Mouse (Mus musculus): ENCODE measurements around the gene Zfp72. TPM values are rescaled to one million over a fixed set of nuclear protein-coding genes. Genes with fewer than 3 reads are reported as not detected.

Gene Zfp72
- total and polyA plus RNA-seq, 2 experiments from 2014 or later = 1.1 to 2.8 TPM

- Histone ChIP-seq H3K4me3 (ENCODE audit: low read depth, low read length) (no peak overlapping the region), H3K4me1 (ENCODE audit: control insufficient read depth, insufficient read depth) (no peaks in the 10 kb centered on the region), H3K36me3 (replicated peaks; ENCODE audit: control insufficient read depth, insufficient read depth, low read length) (peaks cover 75% of the 10 kb centered on the region), H3K9ac (replicated peaks; ENCODE audit: low read depth, low read length) (no peak overlapping the region), H3K27ac (ENCODE audit: low read depth) (no peak overlapping the region), H3K9me3 (replicated peaks; ENCODE audit: control insufficient read depth, low read length) (no peaks in the 10 kb centered on the region), H3K27me3 (ENCODE audit: control insufficient read depth, insufficient read depth, low read length) (no peaks in the 10 kb centered on the region), H3K4me2 (ENCODE audit: low read depth, low read length) (no peak overlapping the region)
- TF ChIP-seq EP300 (IDR thresholded peaks at IDR 0.05; ENCODE audit: low read depth) (no peak), CTCF (IDR thresholded peaks at IDR 0.05; ENCODE audit: low read depth) (no peak)
- WGBS = 93% methylated on average over 13 of the region's 13 CpGs
- ATAC-seq (ENCODE audit: insufficient read depth, low read depth) = no peak
- DNase-seq (ENCODE audit: low spot score) = no peak
Observed at GRCm38 (mm10) chr13:74356491-74356890, 34.1 kb downstream of the Zfp72 start.

- H3K27me3 ChIP-seq (ENCODE audit: control insufficient read depth, insufficient read depth, low read length) = no peaks in the 10 kb centered on the region
- peak overlapping the region; percentile 89 for H3K4me3 ChIP-seq (ENCODE audit: low read depth, low read length)
- peak overlapping the region; percentile 99 for H3K27ac ChIP-seq (ENCODE audit: low read depth)
- 1% methylated on average over 15 of the region's 15 CpGs for WGBS
- ATAC-seq (ENCODE audit: insufficient read depth, low read depth) (peak; percentile 22; the same call in 1 of the 2 replicates), DNase-seq (ENCODE audit: low spot score) (no peak)
- TF ChIP-seq CTCF (IDR thresholded peaks at IDR 0.05; ENCODE audit: low read depth) (no peak), EP300 (IDR thresholded peaks at IDR 0.05; ENCODE audit: low read depth) (no peak)
- peaks cover 20% of the 10 kb centered on the region; the same call in 1 of the 2 replicates for H3K36me3 ChIP-seq (replicated peaks; ENCODE audit: control insufficient read depth, insufficient read depth, low read length)
- peaks cover 13% of the 10 kb centered on the region for H3K4me1 ChIP-seq (ENCODE audit: control insufficient read depth, insufficient read depth)
- H3K9ac ChIP-seq (replicated peaks; ENCODE audit: low read depth, low read length) = peak overlapping the region; percentile 93
- H3K9me3 ChIP-seq (replicated peaks; ENCODE audit: control insufficient read depth, low read length) = no peaks in the 10 kb centered on the region
- peak overlapping the region; percentile 83 for H3K4me2 ChIP-seq (ENCODE audit: low read depth, low read length)
Observed at GRCm38 (mm10) chr13:74350435-74350906, 40.2 kb downstream of the Zfp72 start.

DNA sequence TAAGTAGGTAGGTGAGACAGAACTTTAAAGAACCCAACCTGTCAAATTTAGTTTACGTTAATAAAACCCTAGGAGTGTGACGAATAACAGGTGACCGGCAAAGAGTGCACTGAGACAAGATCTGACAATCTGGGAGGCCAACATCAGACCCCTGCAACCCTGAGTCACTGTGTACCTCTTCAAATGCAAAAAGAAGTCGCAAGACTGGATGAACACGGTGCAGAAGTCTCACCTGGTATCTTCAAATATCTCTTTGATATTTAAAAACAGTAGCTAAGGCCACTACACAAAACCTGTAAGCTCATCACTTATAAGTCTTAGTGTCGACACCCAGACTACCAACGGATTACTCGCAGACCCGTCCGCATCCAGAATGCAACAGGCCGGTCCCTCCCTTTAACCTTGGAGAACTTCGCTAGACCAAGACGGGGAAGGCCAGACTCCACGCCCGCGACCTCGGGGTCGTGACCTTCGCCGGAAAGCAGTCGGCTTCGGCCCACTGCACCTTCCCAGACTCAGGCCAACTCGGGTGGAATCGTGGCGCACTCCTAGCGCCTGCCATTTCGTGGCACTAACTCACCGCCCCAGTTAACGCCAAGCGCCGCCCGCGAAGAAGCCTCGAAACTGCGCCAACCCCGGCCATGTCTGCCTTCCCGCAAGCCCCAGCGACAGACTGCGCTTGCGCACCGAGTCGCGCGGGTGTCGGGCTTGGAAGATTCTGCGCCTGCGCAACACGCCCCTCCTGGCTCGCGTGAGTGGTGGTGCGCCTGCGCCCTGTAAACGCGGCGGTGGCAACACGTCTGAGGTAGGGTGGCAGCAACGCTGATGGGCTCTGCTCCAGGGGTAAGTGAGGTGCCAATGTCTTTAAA lies 40.8 kb downstream of the Zfp72 start, which contains the start of the genes Sdha and Ccdc127:
Sdha (minus strand) TSS at position 715 of the 869 bp plus-strand sequence.
Ccdc127 (plus strand) TSS at position 744 of the 869 bp plus-strand sequence.
- TF ChIP-seq CTCF (IDR thresholded peaks at IDR 0.05; ENCODE audit: low read depth) (peak; percentile 17; the same call in 1 of the 2 replicates), EP300 (IDR thresholded peaks at IDR 0.05; ENCODE audit: low read depth) (no peak)
- Histone ChIP-seq H3K9ac (replicated peaks; ENCODE audit: low read depth, low read length) (peak within 1 kb of the TSS; percentile 93), H3K27ac (ENCODE audit: low read depth) (peak within 1 kb of the TSS; percentile 99), H3K4me3 (ENCODE audit: low read depth, low read length) (peak within 1 kb of the TSS; percentile 89), H3K4me1 (ENCODE audit: control insufficient read depth, insufficient read depth) (peaks cover 13% of the 10 kb centered on the region), H3K27me3 (ENCODE audit: control insufficient read depth, insufficient read depth, low read length) (no peaks in the 10 kb centered on the region), H3K9me3 (replicated peaks; ENCODE audit: control insufficient read depth, low read length) (no peaks in the 10 kb centered on the region), H3K4me2 (ENCODE audit: low read depth, low read length) (peak within 1 kb of the TSS; percentile 83), H3K36me3 (replicated peaks; ENCODE audit: control insufficient read depth, insufficient read depth, low read length) (peaks cover 19% of the 10 kb centered on the region; the same call in 1 of the 2 replicates)
- DNase-seq (ENCODE audit: low spot score) (peak; percentile 94), ATAC-seq (ENCODE audit: insufficient read depth, low read depth) (peak; percentile 98)
- under 1% methylated on average over 57 of the region's 57 CpGs for WGBS

DNA sequence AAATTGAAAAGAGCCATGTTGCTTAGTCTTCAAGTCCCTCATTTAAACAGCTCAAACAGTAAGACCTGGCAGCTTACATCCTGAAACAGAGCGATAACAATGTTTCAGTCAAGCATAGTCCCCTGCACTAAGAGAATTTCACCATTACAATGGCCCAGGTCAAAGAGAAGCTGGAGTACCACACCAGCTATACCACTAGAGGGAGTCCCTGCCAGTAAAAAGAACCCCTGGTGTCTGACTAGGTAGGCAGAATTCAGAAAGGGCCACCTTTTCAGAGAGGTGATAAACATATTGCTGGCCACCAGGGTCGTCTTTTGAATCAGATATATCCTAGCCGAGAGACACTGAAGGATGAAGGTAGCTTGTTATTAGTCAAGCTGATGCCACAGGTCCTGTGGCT lies 49.6 kb downstream of the Zfp72 start:
- no peak overlapping the region for H3K4me2 ChIP-seq (ENCODE audit: low read depth, low read length)
- H3K4me1 ChIP-seq (ENCODE audit: control insufficient read depth, insufficient read depth) = no peaks in the 10 kb centered on the region
- H3K9me3 ChIP-seq (replicated peaks; ENCODE audit: control insufficient read depth, low read length) = no peaks in the 10 kb centered on the region
- peaks cover 76% of the 10 kb centered on the region for H3K36me3 ChIP-seq (replicated peaks; ENCODE audit: control insufficient read depth, insufficient read depth, low read length)
- TF ChIP-seq CTCF (IDR thresholded peaks at IDR 0.05; ENCODE audit: low read depth) (peak; percentile 72), EP300 (IDR thresholded peaks at IDR 0.05; ENCODE audit: low read depth) (no peak)
- no peaks in the 10 kb centered on the region for H3K27me3 ChIP-seq (ENCODE audit: control insufficient read depth, insufficient read depth, low read length)
- no peak overlapping the region for H3K9ac ChIP-seq (replicated peaks; ENCODE audit: low read depth, low read length)
- ATAC-seq (ENCODE audit: insufficient read depth, low read depth) = peak; percentile 60; the same call in 1 of the 2 replicates
- no peak overlapping the region for H3K4me3 ChIP-seq (ENCODE audit: low read depth, low read length)
- 46% methylated on average over 3 of the region's 3 CpGs for WGBS
- H3K27ac ChIP-seq (ENCODE audit: low read depth) = no peak overlapping the region
- DNase-seq (ENCODE audit: low spot score) = peak; percentile 58

GRCm38 (mm10) chr13:74329321-74329720 lies 61.3 kb downstream of the Zfp72 start:
- Histone ChIP-seq H3K4me3 (ENCODE audit: low read depth, low read length) (no peak overlapping the region), H3K4me2 (ENCODE audit: low read depth, low read length) (no peak overlapping the region), H3K36me3 (replicated peaks; ENCODE audit: control insufficient read depth, insufficient read depth, low read length) (peaks cover 79% of the 10 kb centered on the region), H3K9ac (replicated peaks; ENCODE audit: low read depth, low read length) (no peak overlapping the region), H3K27me3 (ENCODE audit: control insufficient read depth, insufficient read depth, low read length) (no peaks in the 10 kb centered on the region), H3K27ac (ENCODE audit: low read depth) (no peak overlapping the region), H3K9me3 (replicated peaks; ENCODE audit: control insufficient read depth, low read length) (no peaks in the 10 kb centered on the region), H3K4me1 (ENCODE audit: control insufficient read depth, insufficient read depth) (no peaks in the 10 kb centered on the region)
- ATAC-seq (ENCODE audit: insufficient read depth, low read depth) (no peak), DNase-seq (ENCODE audit: low spot score) (no peak)
- no peak for TF ChIP-seq CTCF (IDR thresholded peaks at IDR 0.05; ENCODE audit: low read depth)
- TF ChIP-seq EP300 (IDR thresholded peaks at IDR 0.05; ENCODE audit: low read depth) = no peak

MicroRNAs encoded within 50 kb of the gene (microRNA counts, 519-probe panel; counts per million panel counts)
- not detected for microRNA mmu-miR-692

Small RNA genes within 50 kb of the gene (microRNA-seq; reads per million reads assigned to microRNA genes)
- not detected for gene Mir692-3

Other genes with a start within 250 kb of the Zfp72 start
- 47.0 and 62.8 TPM in 2 replicates for gene Exoc3, start 182.1 kb downstream of the Zfp72 start, total RNA-seq (2014; rRNA removed; ENCODE audit: low replicate concordance)
- 55.5 and 57.4 TPM in 2 replicates for gene Exoc3, start 182.1 kb downstream of the Zfp72 start, polyA plus RNA-seq (2015; fragmentation: Nextera tagmentation; extraction: Ambion mirVana)
- 4.9 and 7.6 TPM in 2 replicates for gene Ahrr, start 98.5 kb downstream of the Zfp72 start, total RNA-seq (2014; rRNA removed; ENCODE audit: low replicate concordance)
- 2.3 TPM in 2 replicates for gene Ahrr, start 98.5 kb downstream of the Zfp72 start, polyA plus RNA-seq (2015; fragmentation: Nextera tagmentation; extraction: Ambion mirVana)
- 60.3 and 112 TPM in 2 replicates for gene Pdcd6, start 73.3 kb downstream of the Zfp72 start, total RNA-seq (2014; rRNA removed; ENCODE audit: low replicate concordance)
- gene Pdcd6, start 73.3 kb downstream of the Zfp72 start, polyA plus RNA-seq (2015; fragmentation: Nextera tagmentation; extraction: Ambion mirVana) = 90.3 and 90.8 TPM in 2 replicates
- 401 and 402 TPM in 2 replicates for gene Sdha, start 40.6 kb downstream of the Zfp72 start, total RNA-seq (2014; rRNA removed; ENCODE audit: low replicate concordance)
- gene Sdha, start 40.6 kb downstream of the Zfp72 start, polyA plus RNA-seq (2015; fragmentation: Nextera tagmentation; extraction: Ambion mirVana) = 912 and 960 TPM in 2 replicates
- 6.4 and 7.2 TPM in 2 replicates for gene Ccdc127, start 40.5 kb downstream of the Zfp72 start, total RNA-seq (2014; rRNA removed; ENCODE audit: low replicate concordance)
- 43.5 and 46.5 TPM in 2 replicates for gene Ccdc127, start 40.5 kb downstream of the Zfp72 start, polyA plus RNA-seq (2015; fragmentation: Nextera tagmentation; extraction: Ambion mirVana)
- 25.5 and 26.0 TPM in 2 replicates for gene Lrrc14b, start 26.8 kb downstream of the Zfp72 start, total RNA-seq (2014; rRNA removed; ENCODE audit: low replicate concordance)
- gene Lrrc14b, start 26.8 kb downstream of the Zfp72 start, polyA plus RNA-seq (2015; fragmentation: Nextera tagmentation; extraction: Ambion mirVana) = 25.2 and 32.2 TPM in 2 replicates
- gene Ftl1-ps1, start 8.9 kb upstream of the Zfp72 start, total RNA-seq (2014; rRNA removed; ENCODE audit: low replicate concordance) = 46.2 and 61.1 TPM in 2 replicates
- gene Ftl1-ps1, start 8.9 kb upstream of the Zfp72 start, polyA plus RNA-seq (2015; fragmentation: Nextera tagmentation; extraction: Ambion mirVana) = 43.1 and 44.0 TPM in 2 replicates
- gene Zfp825, start 103.2 kb upstream of the Zfp72 start, total RNA-seq (2014; rRNA removed; ENCODE audit: low replicate concordance) = 2.5 and 7.5 TPM in 2 replicates
- gene Zfp825, start 103.2 kb upstream of the Zfp72 start, polyA plus RNA-seq (2015; fragmentation: Nextera tagmentation; extraction: Ambion mirVana) = 12.2 and 14.3 TPM in 2 replicates
- gene Erap1, start 248.7 kb upstream of the Zfp72 start, total RNA-seq (2014; rRNA removed; ENCODE audit: low replicate concordance) = 9.6 and 61.1 TPM in 2 replicates
- 12.0 and 15.0 TPM in 2 replicates for gene Erap1, start 248.7 kb upstream of the Zfp72 start, polyA plus RNA-seq (2015; fragmentation: Nextera tagmentation; extraction: Ambion mirVana)

Data from heart, postnatal 0 days (tissue).